Mouse (Mus musculus): ENCODE data around the gene Vps45. TPM values are rescaled to one million over a fixed set of nuclear protein-coding genes. Genes with fewer than 3 reads are reported as not detected.

Vps45 gene
- polyA plus RNA-seq, 1 experiment from 2014 or later = 63.2 TPM

GRCm38 (mm10) chr3:96070241-96070640 is 12.0 kb upstream of the Vps45 start:
- no peaks in the 10 kb centered on the region for H3K9me3 ChIP-seq
- 84% methylated on average over 4 of the region's 4 CpGs for WGBS
- H3K27ac ChIP-seq (replicated peaks) = no peak overlapping the region
- no peaks in the 10 kb centered on the region for H3K27me3 ChIP-seq
- H3K4me2 ChIP-seq = no peak overlapping the region
- no peak overlapping the region for H3K4me3 ChIP-seq
- H3K9ac ChIP-seq = no peak overlapping the region
- H3K4me1 ChIP-seq (replicated peaks) = no peaks in the 10 kb centered on the region
- H3K36me3 ChIP-seq = no peaks in the 10 kb centered on the region
- ATAC-seq (ENCODE audit: low FRiP score, low read depth) = no peak

GRCm38 (mm10) chr3:96069542-96069941 is 11.3 kb upstream of the Vps45 start:
- 54% methylated on average over 1 of the region's 1 CpGs for WGBS

DNA sequence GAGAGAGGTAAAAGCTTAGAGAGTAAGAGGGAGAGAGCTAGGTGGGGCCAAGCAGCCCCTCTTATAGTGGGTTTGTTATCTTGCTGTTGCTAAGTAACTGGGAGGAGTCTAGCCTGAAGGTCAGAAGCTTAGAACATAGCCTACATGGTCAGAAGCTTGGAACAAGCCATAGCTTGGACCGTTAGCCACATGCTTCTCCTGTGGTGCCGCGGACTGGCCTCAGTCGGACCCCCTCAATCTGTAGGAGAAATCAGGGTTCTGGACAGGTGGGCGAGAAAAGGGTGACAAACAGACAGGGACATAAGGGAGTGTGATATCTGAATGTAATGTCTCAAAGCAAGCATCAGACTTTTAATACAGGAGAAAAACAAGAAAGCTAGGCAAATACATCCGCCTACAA is 10.8 kb upstream of the Vps45 start:
- Histone ChIP-seq H3K36me3 (no peaks in the 10 kb centered on the region), H3K4me3 (no peak overlapping the region), H3K27me3 (no peaks in the 10 kb centered on the region), H3K4me1 (replicated peaks) (no peaks in the 10 kb centered on the region), H3K27ac (replicated peaks) (no peak overlapping the region), H3K9ac (no peak overlapping the region), H3K9me3 (no peaks in the 10 kb centered on the region), H3K4me2 (no peak overlapping the region)
- WGBS = 94% methylated on average over 6 of the region's 6 CpGs
- no peak for ATAC-seq (ENCODE audit: low FRiP score, low read depth)

More at GRCm38 (mm10) chr3:96069542-96069941, 11.3 kb upstream of the Vps45 start:
- no peak overlapping the region for H3K9ac ChIP-seq
- H3K27ac ChIP-seq (replicated peaks) = no peak overlapping the region
- H3K27me3 ChIP-seq = no peaks in the 10 kb centered on the region
- H3K4me1 ChIP-seq (replicated peaks) = no peaks in the 10 kb centered on the region
- H3K4me3 ChIP-seq = no peak overlapping the region
- ATAC-seq (ENCODE audit: low FRiP score, low read depth) = no peak
- no peaks in the 10 kb centered on the region for H3K9me3 ChIP-seq
- no peak overlapping the region for H3K4me2 ChIP-seq
- H3K36me3 ChIP-seq = no peaks in the 10 kb centered on the region

GRCm38 (mm10) chr3:96066741-96067140 is 8.5 kb upstream of the Vps45 start:
- no peak overlapping the region for H3K4me3 ChIP-seq

DNA sequence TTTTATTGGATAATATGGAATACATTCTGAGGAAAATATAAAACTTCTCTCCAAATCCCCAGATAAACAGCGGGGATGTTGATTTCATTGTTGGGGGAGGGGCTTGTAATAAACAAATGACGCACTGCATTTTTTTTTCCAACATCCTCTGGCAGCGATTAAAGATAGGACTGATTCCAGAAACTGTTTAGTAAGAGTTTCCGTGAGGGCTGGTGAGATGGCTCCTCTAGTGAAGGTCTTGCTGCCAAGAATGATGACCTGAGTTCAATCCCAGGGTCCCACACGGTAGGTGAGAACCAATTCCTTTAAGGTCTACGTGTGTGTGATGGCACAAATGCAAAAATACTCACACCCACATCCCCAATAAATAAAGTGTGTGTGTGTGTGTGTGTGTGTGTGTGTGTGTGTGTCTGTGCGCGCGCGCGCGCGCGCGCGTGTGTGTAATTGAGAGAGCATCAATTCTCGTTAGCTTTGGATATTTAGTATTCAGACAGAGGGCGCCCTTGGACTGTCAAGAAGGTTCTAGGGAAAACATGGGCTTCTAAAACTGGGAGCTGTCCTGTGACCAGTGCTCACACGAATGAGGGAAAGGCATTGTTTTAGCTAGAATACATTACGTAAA is 7.6 kb upstream of the Vps45 start:
- Histone ChIP-seq H3K27ac (replicated peaks) (no peak overlapping the region), H3K4me3 (peak overlapping the region; percentile 2; the same call in 1 of the 2 replicates), H3K4me2 (peak overlapping the region; percentile 44), H3K9me3 (no peaks in the 10 kb centered on the region), H3K4me1 (replicated peaks) (no peaks in the 10 kb centered on the region), H3K9ac (no peak overlapping the region), H3K36me3 (no peaks in the 10 kb centered on the region), H3K27me3 (no peaks in the 10 kb centered on the region)
- ATAC-seq (ENCODE audit: low FRiP score, low read depth) = peak; percentile 59; the same call in 1 of the 2 replicates
- 47% methylated on average over 20 of the region's 20 CpGs for WGBS

More at GRCm38 (mm10) chr3:96066741-96067140, 8.5 kb upstream of the Vps45 start:
- Histone ChIP-seq H3K36me3 (no peaks in the 10 kb centered on the region), H3K9me3 (no peaks in the 10 kb centered on the region), H3K27me3 (no peaks in the 10 kb centered on the region), H3K4me1 (replicated peaks) (no peaks in the 10 kb centered on the region), H3K4me2 (no peak overlapping the region), H3K27ac (replicated peaks) (no peak overlapping the region), H3K9ac (no peak overlapping the region)
- no peak for ATAC-seq (ENCODE audit: low FRiP score, low read depth)
- 85% methylated on average over 5 of the region's 5 CpGs for WGBS

GRCm38 (mm10) chr3:96065147-96065546 is 6.9 kb upstream of the Vps45 start:
- Histone ChIP-seq H3K4me2 (no peak overlapping the region), H3K4me1 (replicated peaks) (no peaks in the 10 kb centered on the region), H3K27me3 (no peaks in the 10 kb centered on the region), H3K4me3 (no peak overlapping the region), H3K36me3 (no peaks in the 10 kb centered on the region), H3K27ac (replicated peaks) (no peak overlapping the region), H3K9ac (no peak overlapping the region), H3K9me3 (no peaks in the 10 kb centered on the region)
- 56% methylated on average over 4 of the region's 4 CpGs for WGBS
- ATAC-seq (ENCODE audit: low FRiP score, low read depth) = no peak

GRCm38 (mm10) chr3:96064217-96064616 is 6.0 kb upstream of the Vps45 start:
- Histone ChIP-seq H3K9me3 (no peaks in the 10 kb centered on the region), H3K9ac (no peak overlapping the region), H3K27ac (replicated peaks) (no peak overlapping the region), H3K36me3 (no peaks in the 10 kb centered on the region), H3K4me3 (no peak overlapping the region), H3K4me2 (no peak overlapping the region), H3K4me1 (replicated peaks) (no peaks in the 10 kb centered on the region), H3K27me3 (no peaks in the 10 kb centered on the region)
- 89% methylated on average over 3 of the region's 3 CpGs for WGBS
- no peak for ATAC-seq (ENCODE audit: low FRiP score, low read depth)

- no peak overlapping the region for H3K4me3 ChIP-seq
- no peak for ATAC-seq (ENCODE audit: low FRiP score, low read depth)
- H3K9ac ChIP-seq = no peak overlapping the region
- no peaks in the 10 kb centered on the region for H3K27me3 ChIP-seq
- H3K9me3 ChIP-seq = no peaks in the 10 kb centered on the region
- H3K4me2 ChIP-seq = no peak overlapping the region
- H3K4me1 ChIP-seq (replicated peaks) = no peaks in the 10 kb centered on the region
- no peaks in the 10 kb centered on the region for H3K36me3 ChIP-seq
- 70% methylated on average over 2 of the region's 2 CpGs for WGBS
- no peak overlapping the region for H3K27ac ChIP-seq (replicated peaks)
Observed at GRCm38 (mm10) chr3:96063299-96063698, 5.0 kb upstream of the Vps45 start.

GRCm38 (mm10) chr3:96060146-96060545 is 1.9 kb upstream of the Vps45 start:
- Histone ChIP-seq H3K27me3 (no peaks in the 10 kb centered on the region), H3K4me3 (no peak overlapping the region), H3K4me1 (replicated peaks) (peaks cover 11% of the 10 kb centered on the region), H3K36me3 (no peaks in the 10 kb centered on the region), H3K4me2 (no peak overlapping the region), H3K9me3 (no peaks in the 10 kb centered on the region), H3K9ac (no peak overlapping the region), H3K27ac (replicated peaks) (no peak overlapping the region)
- ATAC-seq (ENCODE audit: low FRiP score, low read depth) = no peak
- 86% methylated on average over 1 of the region's 1 CpGs for WGBS

- no peaks in the 10 kb centered on the region for H3K27me3 ChIP-seq
- H3K4me1 ChIP-seq (replicated peaks) = peaks cover 11% of the 10 kb centered on the region
- H3K4me3 ChIP-seq = peak overlapping the region; percentile 61
- peak; percentile 96 for ATAC-seq (ENCODE audit: low FRiP score, low read depth)
- H3K36me3 ChIP-seq = peaks cover 4% of the 10 kb centered on the region
- under 1% methylated on average over 26 of the region's 26 CpGs for WGBS
- H3K9me3 ChIP-seq = no peaks in the 10 kb centered on the region
- H3K4me2 ChIP-seq = peak overlapping the region; percentile 73
- H3K27ac ChIP-seq (replicated peaks) = peak overlapping the region; percentile 93
- peak overlapping the region; percentile 67 for H3K9ac ChIP-seq
Observed at GRCm38 (mm10) chr3:96057747-96058204, 490 bp downstream of the Vps45 start.

DNA sequence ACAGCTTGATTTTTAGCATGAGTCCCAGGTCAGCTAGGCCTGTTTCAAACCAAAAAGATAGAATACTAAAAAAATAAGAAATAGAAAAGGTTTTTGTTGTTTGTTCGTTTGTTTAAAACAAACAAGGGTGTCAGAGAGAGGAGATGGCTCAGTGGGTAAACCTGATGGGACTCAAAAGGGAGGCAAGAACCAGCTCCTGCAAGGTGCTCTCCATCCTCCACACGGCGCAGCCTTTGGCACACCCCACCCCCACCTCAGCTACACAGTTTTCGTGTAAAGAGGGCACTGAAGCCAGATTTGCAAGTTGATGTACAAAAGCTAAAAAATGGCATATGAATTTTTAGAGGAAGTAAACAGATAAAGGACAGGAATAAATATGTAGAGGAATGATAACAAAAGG is 2.2 kb downstream of the Vps45 start:
- Histone ChIP-seq H3K9me3 (no peaks in the 10 kb centered on the region), H3K36me3 (peaks cover 7% of the 10 kb centered on the region), H3K9ac (no peak overlapping the region), H3K27me3 (no peaks in the 10 kb centered on the region), H3K27ac (replicated peaks) (no peak overlapping the region), H3K4me2 (no peak overlapping the region), H3K4me1 (replicated peaks) (peaks cover 11% of the 10 kb centered on the region), H3K4me3 (no peak overlapping the region)
- ATAC-seq (ENCODE audit: low FRiP score, low read depth) = no peak
- WGBS = 90% methylated on average over 4 of the region's 4 CpGs

DNA sequence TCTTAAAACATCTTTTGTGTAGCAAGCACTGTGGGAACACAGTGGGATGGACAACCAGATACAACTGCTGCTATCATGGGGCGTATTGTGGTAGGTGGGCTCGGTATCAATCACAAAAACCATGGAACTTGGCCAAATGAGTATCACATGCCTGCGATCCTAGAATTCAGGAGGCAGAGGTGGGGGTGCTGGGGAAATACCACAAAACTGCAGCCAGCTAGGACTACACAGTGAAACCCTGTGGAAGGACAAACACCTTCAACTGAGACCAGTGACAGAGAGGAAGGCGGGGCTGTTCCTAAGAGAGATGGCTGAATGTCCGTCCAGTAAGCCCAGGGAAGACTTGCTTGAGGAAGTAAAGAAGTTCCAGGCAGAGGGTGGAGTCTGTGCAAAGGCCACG is 3.0 kb downstream of the Vps45 start:
- H3K9ac ChIP-seq = no peak overlapping the region
- H3K27me3 ChIP-seq = no peaks in the 10 kb centered on the region
- H3K4me2 ChIP-seq = no peak overlapping the region
- H3K4me3 ChIP-seq = no peak overlapping the region
- H3K27ac ChIP-seq (replicated peaks) = no peak overlapping the region
- no peaks in the 10 kb centered on the region for H3K9me3 ChIP-seq
- ATAC-seq (ENCODE audit: low FRiP score, low read depth) = no peak
- whole genome bisulfite sequencing = 89% methylated on average over 6 of the region's 6 CpGs
- peaks cover 7% of the 10 kb centered on the region for H3K36me3 ChIP-seq
- H3K4me1 ChIP-seq (replicated peaks) = peaks cover 11% of the 10 kb centered on the region

DNA sequence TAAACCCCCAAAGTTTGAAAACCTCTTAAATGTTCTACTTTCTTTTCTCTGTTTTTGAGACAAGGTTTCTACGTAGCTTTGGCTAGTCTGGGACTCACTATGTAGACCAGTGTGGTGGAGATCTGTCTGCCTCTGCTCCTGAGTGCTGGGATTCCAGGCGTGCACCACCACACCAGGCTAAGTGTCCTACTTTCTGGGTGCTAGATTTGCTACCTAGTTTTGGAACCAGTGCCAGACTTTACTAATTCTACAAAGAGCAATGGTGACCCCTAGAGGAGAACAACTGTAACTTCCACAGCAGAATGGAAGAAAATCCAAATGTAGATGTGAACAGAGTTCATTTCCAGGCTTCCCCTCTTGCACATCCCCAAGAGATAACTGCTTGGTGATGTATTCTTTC is 6.4 kb downstream of the Vps45 start:
- no peak overlapping the region for H3K9ac ChIP-seq
- 54% methylated on average over 2 of the region's 2 CpGs for WGBS

More for the DNA sequence above, 6.4 kb downstream of the Vps45 start:
- H3K4me2 ChIP-seq = no peak overlapping the region
- H3K9me3 ChIP-seq = no peaks in the 10 kb centered on the region
- H3K4me3 ChIP-seq = no peak overlapping the region
- no peak for ATAC-seq (ENCODE audit: low FRiP score, low read depth)
- H3K36me3 ChIP-seq = peaks cover 10% of the 10 kb centered on the region
- H3K4me1 ChIP-seq (replicated peaks) = peaks cover 9% of the 10 kb centered on the region
- no peak overlapping the region for H3K27ac ChIP-seq (replicated peaks)
- H3K27me3 ChIP-seq = no peaks in the 10 kb centered on the region
